Mouse (Mus musculus) cerebellum, adult 18-20 months (tissue): ENCODE measurements around the gene Grin2d.
A peak's percentile ranks its signal among the peaks of the same experiment; 100 is the strongest.
"Not testable (repeated sequence)": the region's sequence is repeated elsewhere in the genome, so short reads cannot be mapped to it uniquely, and the experiment has no call there.

ENCODE experiments used
- DNase-seq, 2 experiments: peaks; one replicate each; pipeline ENCODE4 v3.0.0; 2021

Grin2d gene

DNA sequence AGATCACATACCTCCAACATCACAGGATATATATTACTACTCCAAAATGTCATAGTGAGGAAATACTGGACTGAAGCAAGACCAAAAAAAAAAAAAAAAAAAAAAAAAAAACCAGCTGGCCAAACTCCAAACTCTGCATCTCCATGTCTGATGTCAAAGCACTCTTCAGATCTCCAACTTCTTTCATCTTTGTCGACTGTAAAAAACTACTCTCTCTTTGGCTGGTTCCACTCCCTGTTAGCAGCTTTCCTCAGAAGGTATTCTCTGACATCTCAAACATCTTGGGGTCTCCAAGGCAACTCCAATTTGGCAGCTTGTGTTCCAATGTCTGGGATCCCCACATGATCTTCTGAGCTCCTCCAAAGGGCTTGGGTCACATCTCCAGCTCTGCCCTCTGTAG is at the start of gene Grin2d:
Gene Grin2d (minus strand): TSS at position 101 of the 400 bp plus-strand sequence.
- not testable (repeated sequence) for DNase-seq

- DNase-seq = no peak
Measured at GRCm38 (mm10) chr7:45924429-45924816, 46.2 kb upstream of the Grin2d start.

DNA sequence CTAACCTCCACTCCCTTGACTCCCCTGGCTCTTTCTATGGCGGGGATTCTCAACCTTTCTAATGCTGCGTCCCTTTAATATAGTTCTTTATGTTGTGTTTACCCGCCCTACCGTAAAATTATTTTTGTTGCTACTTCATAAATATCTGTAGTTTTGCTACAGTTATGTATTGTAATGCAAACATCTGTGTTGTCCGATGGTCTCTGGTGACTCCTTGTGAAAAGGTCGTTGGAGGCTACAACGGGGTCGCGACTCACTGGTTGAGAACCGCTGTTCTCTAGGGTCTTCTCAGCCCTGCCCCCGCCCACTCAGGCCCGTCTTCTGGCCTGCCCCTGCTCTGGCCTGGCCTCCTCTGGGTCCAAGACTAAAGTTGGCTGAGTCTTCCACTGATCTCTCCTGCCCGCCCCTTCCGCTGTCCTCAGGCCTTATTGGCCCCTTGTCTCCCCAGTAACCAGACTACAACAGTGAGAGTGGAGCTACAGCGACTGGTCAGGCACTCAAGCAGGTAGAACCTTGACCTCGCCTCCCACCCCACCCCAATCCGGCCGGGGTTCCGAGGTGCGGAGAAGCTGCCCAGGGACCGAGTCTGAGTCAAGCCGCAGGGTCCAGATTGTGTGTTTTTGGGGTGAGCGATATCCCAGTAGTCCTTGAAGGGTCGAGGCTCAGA is 45.7 kb upstream of the Grin2d start, which contains the start of gene Ccdc114:
Gene Ccdc114 (plus strand): TSS at position 311 of the 667 bp plus-strand sequence.
- DNase-seq = peak; percentile 18 to 23

DNA sequence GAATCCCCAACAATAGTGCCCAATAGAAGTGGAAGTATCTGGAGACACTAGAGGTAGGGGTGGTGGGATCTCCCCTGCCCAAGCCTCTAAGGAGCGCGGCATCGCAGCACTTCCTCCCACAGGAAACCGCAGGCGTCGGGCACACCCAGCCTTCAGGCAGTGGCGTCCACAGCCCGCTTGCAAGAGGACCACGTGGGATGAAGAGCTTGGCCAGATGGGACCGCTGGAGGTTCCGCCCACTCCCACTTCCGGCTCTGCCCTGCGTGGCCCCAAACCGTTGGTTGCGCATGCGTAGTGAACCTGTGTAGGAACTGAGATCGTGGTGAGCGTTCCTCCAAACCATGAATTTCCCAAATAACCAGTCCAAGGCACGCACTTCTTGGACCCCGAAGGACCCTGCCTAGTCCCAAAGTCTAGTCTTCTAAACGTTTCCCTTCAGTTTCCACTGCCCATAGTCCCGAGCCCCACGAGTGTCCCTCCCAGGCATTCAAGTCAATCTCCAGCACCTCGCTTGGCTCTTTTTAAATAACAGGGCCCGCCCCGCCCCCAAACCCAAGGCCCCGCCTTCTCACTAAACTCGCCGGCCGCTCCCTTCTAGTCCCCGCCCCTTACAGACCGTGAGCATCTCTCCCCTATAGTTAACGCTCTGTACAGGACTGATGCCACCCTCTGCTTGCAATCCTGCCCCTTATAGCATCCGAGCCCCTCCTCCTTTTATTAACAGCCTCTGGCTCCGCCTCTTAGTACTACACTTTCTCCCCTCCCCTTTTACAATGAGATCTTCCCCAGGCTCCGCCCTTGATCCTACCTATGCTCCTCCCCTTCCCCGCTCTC is 45.0 kb upstream of the Grin2d start:
- peak; percentile 80 for DNase-seq

- DNase-seq = no peak
Measured at GRCm38 (mm10) chr7:45921950-45922600, 43.9 kb upstream of the Grin2d start.

DNA sequence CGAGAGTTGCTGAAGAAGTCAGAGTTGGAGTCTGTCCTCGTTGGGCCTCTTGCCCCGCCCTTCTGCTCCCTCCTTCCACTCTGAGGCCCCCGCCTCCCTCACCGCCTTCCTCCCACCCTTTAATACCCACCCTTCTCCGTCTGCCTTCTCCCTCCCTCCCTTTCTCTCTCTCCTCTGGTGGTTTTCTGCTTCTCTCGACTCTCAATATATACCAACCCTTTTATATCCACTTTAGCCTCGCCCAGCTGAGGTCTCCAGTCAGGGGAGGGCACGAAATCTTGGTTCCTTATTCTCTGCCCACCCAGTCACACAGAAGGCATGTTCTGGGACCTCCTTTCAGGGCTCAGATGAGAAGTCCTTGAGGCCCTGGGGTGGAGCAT is 43.1 kb upstream of the Grin2d start, which contains the start of gene Emp3:
Gene Emp3 (minus strand): TSS at position 163 of the 380 bp plus-strand sequence.
- no peak for DNase-seq

DNA sequence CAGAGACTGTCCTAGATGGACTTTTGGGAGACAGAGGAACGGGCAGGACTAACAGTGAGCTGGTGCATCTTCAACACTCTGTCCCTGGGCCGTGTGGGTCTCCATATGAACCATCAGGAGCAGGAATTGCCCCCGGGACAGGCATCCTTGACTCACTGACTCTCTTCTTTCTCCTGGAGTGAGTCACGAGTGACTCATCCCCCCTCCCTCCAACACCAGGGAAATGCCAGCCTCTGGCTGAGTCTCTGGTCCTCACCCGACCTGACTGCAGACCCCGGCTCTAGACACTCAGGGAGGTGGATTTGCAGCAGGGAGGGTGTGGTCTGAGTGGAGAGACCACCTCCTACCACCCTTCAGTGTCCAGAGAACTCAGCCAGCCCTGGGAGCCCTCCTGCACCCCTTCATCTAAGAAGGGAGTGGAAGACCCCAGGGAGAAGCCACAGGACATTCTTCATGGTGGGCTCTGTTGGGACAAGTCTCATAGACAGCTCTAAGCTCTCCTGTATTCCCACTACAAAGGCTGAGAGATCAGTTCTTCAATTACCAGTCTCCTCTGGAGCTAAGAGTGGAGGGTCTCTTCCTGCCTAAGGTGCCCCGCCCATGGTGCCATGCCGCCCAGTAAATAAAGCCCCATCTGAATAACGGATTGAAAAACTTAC is 42.5 kb upstream of the Grin2d start:
- DNase-seq = no peak

DNA sequence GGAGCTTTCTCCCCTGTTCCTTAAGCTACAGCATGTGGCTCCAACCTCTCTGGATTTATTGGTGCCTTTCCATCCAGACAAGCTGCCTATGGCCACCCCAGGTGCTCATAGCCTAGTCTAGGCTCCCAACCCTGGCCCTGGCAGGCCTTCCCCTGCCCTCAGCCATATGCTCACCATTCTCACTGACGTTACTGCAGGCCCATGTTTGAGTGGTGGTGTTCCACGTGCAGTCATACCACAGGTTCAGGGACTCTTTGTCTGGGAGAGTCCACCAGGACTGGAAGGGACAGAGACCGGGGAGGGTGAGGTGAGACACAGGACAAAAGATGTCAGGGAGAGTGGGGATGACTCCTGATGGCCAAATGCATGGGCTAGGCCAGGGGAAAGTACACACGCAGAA is 41.6 kb upstream of the Grin2d start:
- DNase-seq = no peak

DNA sequence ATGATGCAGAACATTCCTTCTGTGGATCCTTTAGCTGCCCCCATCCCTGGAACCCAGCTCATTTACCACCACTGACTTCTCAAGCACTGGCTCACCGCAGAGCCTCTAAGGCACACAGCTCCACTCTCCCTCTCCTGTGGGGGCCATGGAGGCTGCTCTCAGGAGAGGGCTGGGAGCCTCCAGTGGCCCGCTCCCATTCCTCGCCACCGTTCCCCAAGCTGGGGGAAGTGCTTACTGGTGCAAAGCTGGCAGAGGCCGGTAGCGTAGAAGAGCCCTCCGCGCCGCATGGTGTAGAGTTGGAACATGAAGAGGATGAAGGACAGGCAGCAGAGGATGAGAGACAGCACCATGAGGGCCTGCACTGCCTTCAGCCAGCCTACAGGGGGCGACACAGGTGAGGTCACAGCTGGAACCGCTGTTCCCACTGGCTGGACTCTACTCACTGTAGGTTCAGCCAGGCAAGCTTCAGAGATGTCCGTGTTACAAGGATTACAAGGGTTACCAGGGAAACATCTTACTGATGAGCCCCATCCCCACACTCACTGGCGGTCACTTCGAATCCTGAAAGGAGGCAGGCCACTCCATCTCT is 41.0 kb upstream of the Grin2d start:
- DNase-seq = no peak

DNA sequence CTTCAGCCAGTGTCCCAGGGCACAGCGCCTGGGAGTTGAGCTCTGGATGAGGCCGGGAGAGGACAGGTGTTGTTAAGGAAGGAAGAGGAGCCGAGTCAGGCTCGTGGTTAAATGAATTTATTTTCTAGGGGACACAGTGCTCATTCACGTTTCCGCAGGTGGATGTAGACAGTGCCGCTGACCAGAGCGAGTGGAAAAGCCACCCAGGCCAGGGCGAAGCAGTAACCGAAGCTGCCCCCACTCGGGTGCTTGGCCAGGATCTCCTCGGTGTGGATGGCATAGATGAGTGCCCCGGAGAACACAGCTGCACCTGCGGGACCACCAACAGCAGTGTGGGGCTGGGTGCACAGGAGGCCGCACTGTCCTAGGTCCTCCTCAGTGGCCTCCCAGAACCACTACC is 39.7 kb upstream of the Grin2d start:
- DNase-seq = no peak

DNA sequence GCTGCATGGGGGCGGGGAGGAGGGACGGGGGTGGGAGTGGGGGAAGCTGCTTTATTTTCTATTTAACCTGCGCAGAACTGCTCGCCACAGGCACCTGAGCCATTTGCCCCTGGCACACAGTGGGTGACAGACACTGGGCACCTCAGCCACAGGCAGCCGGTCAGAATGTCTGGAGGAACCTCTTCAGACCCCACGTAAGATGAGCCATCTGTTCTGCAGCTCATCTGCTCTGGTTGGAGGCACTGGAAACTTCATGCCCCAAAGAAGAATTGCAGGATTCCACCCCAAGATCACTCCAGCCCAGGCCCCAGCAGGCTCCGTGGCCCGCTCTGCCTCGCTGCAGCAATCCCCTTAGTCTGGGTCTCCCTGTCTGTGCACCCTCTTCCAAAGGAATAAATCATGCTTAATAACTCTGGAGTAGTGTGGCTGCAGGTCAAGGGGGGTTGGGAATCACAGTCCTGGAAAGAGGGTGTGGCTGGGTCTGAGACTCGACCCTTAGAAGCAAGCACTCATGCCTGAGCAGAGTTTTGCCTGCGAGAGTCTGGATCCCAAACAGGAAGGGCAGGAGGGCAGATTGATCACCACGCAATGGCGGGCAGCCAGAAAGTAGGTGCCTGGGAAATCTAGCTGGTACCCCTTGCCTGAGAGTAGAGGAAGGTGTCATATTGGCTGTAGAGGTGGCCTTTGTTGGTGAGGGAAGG is 39.0 kb upstream of the Grin2d start:
- no peak for DNase-seq

DNA sequence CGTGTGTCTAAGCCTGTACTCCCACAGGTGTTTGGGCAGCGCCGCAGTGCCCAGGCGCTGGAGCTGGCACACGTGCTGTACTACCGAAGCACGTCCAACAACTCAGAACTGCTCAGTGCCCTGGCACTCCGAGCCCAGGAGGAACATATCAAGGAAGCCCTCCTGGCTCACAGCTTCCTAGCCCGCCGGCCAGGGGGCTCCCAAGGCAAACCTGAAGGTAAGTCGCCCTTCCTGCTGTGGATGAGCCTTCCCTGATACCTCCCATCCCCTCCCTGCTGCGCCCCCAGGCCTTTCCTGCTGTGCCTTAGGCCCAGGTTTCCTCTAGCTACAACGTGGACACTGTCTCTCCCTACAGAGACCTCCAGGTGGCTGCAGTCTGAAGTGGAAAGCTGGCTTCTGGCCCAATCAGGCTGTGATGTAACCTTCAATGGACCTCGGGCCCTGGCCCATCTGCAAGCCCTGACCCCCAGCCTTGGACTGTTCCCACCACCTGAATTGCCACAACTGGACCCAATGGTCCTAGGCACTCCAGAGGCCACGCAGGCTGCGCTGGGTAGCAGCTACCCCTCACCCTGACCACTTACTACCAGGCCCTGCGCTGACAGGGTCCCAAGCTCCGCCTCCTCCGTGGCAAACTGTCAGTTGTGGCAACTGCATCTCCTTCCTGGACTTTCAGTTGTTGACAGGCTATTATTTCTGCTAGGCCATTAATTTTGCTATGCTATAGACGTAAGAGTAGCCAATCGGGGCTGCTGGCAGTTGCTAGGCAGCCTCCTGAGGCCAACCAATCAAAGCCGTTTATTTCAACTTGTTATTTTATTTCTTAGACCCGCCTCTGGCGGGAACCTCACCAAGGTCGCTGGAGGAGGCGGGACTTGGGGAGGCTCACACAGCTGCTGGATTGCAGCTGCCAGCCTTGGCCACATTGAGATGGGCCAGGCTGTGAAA is 38.2 kb upstream of the Grin2d start:
- peak in 1 of 2 experiments; percentile 22 for DNase-seq

DNA sequence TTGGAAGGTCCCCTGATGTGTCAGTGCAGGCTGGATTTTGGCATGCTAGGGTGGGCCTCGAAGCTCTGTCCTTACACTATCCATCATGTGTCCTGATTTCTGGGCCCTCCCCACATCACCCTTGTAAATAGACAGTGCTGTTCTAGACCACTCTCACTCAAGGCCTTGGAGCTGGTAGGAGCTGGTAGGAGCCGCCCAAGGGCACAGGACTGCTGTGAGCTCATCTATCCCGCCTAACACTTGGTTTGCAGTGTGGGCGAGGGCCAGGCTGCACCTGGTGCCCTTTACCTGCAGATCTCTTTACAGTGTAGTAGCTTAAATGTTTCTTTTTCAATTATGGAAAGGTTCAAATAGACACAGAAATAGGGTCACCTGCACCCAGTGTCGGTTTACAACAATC is 36.8 kb upstream of the Grin2d start:
- DNase-seq = no peak

GRCm38 (mm10) chr7:45914067-45914466 is 35.9 kb upstream of the Grin2d start:
- no peak for DNase-seq

DNA sequence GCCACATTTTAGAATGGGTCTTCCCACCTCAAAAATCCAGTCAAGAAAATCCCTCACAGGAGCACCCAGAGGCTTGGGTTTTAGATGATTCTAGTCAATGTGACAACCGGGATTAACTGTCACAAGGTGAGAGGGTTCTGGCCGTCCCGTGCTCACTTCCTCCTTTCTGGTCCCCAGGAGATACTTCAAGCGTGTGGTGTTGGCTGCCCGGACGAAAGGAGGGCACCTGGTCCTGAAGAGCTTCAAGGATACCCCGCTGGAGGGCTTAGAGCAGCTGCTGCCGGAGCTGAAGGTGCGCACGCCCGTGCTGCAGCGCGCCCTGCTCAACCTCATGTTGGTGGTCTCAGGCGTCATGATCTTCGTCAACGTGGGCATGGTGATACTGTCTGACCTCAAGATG is 31.0 kb upstream of the Grin2d start:
- DNase-seq = no peak

DNA sequence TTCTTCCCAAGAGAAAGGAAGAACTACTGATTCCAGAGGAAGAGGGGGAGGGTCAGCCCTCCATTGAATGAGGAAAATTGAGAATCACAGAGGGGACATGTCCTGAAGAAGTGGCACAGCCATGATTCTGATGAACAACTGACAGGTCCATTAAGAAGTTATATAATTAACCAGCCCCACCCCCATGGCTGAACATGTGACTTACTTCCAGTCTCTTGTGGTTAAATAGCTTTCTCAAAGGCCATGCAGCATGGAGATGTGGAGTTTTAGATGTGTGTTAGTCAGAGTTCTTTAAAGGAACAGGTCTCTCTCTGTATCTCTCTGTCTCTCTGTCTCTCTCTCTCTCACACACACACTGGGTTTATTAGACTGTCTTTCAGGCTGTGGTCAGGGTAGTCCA is 30.2 kb upstream of the Grin2d start:
- no peak for DNase-seq

GRCm38 (mm10) chr7:45906622-45907021 is 28.4 kb upstream of the Grin2d start:
- DNase-seq = no peak

GRCm38 (mm10) chr7:45902481-45903002 is 24.4 kb upstream of the Grin2d start:
- no peak for DNase-seq

- DNase-seq = no peak
Measured at GRCm38 (mm10) chr7:45901562-45901961, 23.4 kb upstream of the Grin2d start.

DNA sequence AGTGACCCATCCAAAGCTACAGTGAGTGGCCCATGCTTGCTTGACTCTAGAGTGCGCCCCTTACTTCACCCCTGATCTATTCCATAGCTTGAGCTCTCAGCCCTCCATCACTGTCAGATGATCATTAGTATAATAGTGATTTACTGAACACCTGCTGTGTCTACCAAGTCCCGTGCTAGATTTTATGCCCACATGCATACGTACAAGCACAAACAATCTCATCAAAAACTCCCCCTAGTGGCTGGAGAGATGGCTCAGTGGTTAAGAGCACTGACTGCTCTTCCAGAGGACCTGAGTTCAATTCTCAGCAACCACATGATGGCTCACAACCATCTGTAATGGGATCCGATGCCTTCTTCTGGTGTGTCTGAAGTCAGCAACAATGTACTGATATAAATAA is 19.9 kb upstream of the Grin2d start:
- DNase-seq = not testable (repeated sequence)
